Mouse (Mus musculus) spleen, postnatal 0 days (tissue): Measurements from ENCODE around the gene Pclo. TPM values are rescaled to one million over a fixed set of nuclear protein-coding genes. Genes with fewer than 3 reads are reported as not detected.

Experiments used
- polyA plus RNA-seq: library from polyadenylated mRNA; unstranded; fragments of >200 nt; fragmentation: Nextera tagmentation; extraction: Ambion mirVana; gene quantifications from 2 replicates; pipeline ENCODE4 v1.2.1, GENCODE M21; 2015

The Pclo gene
- polyA plus RNA-seq, result 0.02 TPM in 2 replicates

GRCm38 (mm10) chr5:14514631-14515523 lies at the start of gene Pclo:
Pclo (plus strand) TSS chr5:14514918.

